Mouse (Mus musculus) limb, embryonic 12.5 days (tissue): ENCODE results near the gene Cwh43. TPM values are rescaled to one million over a fixed set of nuclear protein-coding genes. Genes with fewer than 3 reads are reported as not detected.

Experiments
- ATAC-seq: fragments of 200-750 bp; cut with Nextera tagmentation; 2 replicates; pipeline ENCODE4 v1.8.0; 2017; ENCODE audit warnings: low read depth, moderate TSS enrichment; ENCODE audit not compliant: insufficient number of reproducible peaks, insufficient read depth, low FRiP score, low TSS enrichment
- H3K27ac ChIP-seq: fragments of 300-500 bp; sonication (generic); 2 replicates; pipeline ENCODE4 v1.5.1; 2016; ENCODE audit warnings: mild to moderate bottlenecking, moderate library complexity
- H3K27me3 ChIP-seq: fragments of 300-500 bp; sonication (generic); 2 replicates; pipeline ENCODE4 v1.6.1; 2016; ENCODE audit warnings: mild to moderate bottlenecking, moderate library complexity
- H3K36me3 ChIP-seq: fragments of 300-500 bp; sonication (generic); 2 replicates; pipeline ENCODE4 v1.6.1; 2016; ENCODE audit warnings: mild to moderate bottlenecking, moderate library complexity
- H3K4me1 ChIP-seq: fragments of 300-500 bp; sonication (generic); replicated peaks from 2 replicates; pipeline ENCODE4 v1.6.1; 2016
- H3K4me2 ChIP-seq: fragments of 300-500 bp; sonication (generic); 2 replicates; pipeline ENCODE4 v1.6.1; 2016; ENCODE audit warnings: mild to moderate bottlenecking, moderate library complexity
- H3K4me3 ChIP-seq: fragments of 300-500 bp; sonication (generic); replicated peaks from 2 replicates; pipeline ENCODE4 v1.5.1; 2016; ENCODE audit warnings: mild to moderate bottlenecking
- H3K9ac ChIP-seq: fragments of 300-500 bp; sonication (generic); replicated peaks from 2 replicates; pipeline ENCODE4 v1.6.1; 2016; ENCODE audit warnings: mild to moderate bottlenecking, moderate library complexity
- H3K9me3 ChIP-seq: fragments of 300-500 bp; sonication (generic); 2 replicates; pipeline ENCODE4 v1.6.1; 2016; ENCODE audit warnings: mild to moderate bottlenecking, moderate library complexity
- WGBS: fragments of 180-500 bp; shearing (Covaris S2); methylation state at CpG from one replicate; pipeline ENCODE4 v1.1.7; 2016; 5-methylcytosine and 5-hydroxymethylcytosine counted together
- polyA plus RNA-seq: library from polyadenylated mRNA; unstranded; fragments of >200 nt; fragmentation: Nextera tagmentation; extraction: Ambion mirVana; gene quantifications from 2 replicates; pipeline ENCODE4 v1.2.1, GENCODE M21; 2016

Cwh43 gene
- polyA plus RNA-seq, 1 experiment from 2014 or later: not detected

DNA sequence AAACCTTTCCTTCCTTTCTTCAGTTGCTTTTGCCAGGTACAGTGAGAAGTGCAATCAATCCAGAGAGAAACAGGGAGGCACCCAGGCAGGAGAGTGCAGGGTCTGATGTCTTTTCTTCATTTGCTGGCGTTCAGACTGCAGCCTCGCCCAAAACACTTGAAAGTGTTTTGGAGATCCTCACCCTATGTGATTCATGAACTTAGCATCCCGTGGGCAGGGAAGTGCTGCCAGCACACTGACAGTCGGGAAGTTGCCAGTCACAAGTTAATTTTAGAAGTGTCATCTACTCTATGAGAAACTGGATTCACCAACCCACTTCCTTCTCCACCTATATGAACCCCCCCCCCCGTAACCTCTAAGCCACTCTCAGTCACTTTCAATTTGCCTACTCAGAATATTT, 4.5 kb upstream of the Cwh43 start:
- H3K4me3 ChIP-seq: no peak overlapping the region
- H3K9ac ChIP-seq: no peak overlapping the region
- no peak overlapping the region for H3K27ac ChIP-seq
- H3K36me3 ChIP-seq: no peaks in the 10 kb centered on the region
- H3K9me3 ChIP-seq: no peaks in the 10 kb centered on the region
- no peak overlapping the region for H3K4me2 ChIP-seq
- peaks cover 7% of the 10 kb centered on the region for H3K4me1 ChIP-seq
- ATAC-seq: no peak
- H3K27me3 ChIP-seq: peaks cover 30% of the 10 kb centered on the region
- 76% methylated on average over 5 of the region's 5 CpGs for WGBS

DNA sequence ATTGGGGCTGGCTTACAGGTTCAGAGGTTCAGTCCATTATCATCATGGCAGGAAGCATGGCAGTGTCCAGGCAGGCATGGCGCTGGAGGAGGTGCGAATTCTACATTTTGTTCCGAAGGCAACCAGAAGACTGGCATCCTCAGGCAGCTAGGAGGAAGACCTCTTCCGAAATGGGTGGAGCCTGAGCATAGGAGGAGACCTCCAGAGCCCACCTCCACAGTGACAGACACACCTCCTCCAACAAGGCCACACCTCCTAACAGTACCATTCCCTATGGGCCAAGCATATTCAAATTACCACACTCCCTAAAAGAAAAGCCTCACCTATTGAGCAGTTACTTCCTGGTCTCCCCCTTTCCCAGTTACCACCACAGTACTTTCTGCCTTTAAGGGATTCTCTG, 3.0 kb upstream of the Cwh43 start:
- 83% methylated on average over 4 of the region's 4 CpGs for WGBS
- peaks cover 46% of the 10 kb centered on the region for H3K27me3 ChIP-seq

DNA sequence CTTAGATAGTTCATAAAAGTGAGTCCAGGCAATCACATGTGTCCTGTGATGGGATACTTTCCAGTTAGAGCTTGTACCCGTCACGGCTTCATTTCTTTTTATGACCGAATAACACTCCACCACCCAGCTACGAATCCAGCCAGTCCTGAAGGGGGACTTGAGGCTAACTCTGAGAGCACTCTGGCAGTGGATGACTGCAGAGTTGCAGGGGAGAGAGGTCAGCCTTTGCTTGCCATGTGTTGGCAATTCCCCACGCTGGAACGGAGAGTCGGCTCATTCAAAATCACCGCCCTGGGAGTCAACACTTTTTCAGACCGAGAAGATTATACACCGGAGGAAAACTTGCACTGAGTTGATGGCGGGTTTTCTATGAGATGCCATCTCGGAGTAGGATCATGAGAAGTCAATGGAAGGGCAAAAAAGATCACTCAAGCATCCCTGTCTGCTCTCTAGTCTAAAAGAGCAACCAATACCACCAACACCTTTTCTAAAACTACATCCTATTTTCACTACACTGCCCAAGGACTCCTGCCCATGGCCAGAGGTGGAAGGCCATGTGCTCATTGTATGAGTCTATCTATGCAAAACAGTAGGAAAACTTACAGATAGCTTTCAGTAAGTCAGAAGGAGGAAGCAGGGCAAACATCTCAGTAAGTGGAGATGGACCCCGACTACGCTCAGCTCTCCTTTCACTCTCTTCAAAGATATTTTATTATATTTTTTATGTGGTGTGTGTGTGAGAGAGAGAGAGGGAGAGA, 2.4 kb upstream of the Cwh43 start:
- Histone ChIP-seq H3K27ac (no peak overlapping the region), H3K4me3 (no peak overlapping the region), H3K27me3 (peaks cover 47% of the 10 kb centered on the region), H3K4me1 (peaks cover 14% of the 10 kb centered on the region), H3K9ac (no peak overlapping the region), H3K36me3 (no peaks in the 10 kb centered on the region), H3K4me2 (no peak overlapping the region), H3K9me3 (no peaks in the 10 kb centered on the region)
- no peak for ATAC-seq
- 84% methylated on average over 14 of the region's 14 CpGs for WGBS

More for the DNA sequence above, 3.0 kb upstream of the Cwh43 start:
- no peaks in the 10 kb centered on the region for H3K36me3 ChIP-seq
- no peaks in the 10 kb centered on the region for H3K9me3 ChIP-seq
- H3K27ac ChIP-seq: no peak overlapping the region
- peaks cover 14% of the 10 kb centered on the region for H3K4me1 ChIP-seq
- H3K4me3 ChIP-seq: no peak overlapping the region
- H3K9ac ChIP-seq: no peak overlapping the region
- no peak for ATAC-seq
- no peak overlapping the region for H3K4me2 ChIP-seq

DNA sequence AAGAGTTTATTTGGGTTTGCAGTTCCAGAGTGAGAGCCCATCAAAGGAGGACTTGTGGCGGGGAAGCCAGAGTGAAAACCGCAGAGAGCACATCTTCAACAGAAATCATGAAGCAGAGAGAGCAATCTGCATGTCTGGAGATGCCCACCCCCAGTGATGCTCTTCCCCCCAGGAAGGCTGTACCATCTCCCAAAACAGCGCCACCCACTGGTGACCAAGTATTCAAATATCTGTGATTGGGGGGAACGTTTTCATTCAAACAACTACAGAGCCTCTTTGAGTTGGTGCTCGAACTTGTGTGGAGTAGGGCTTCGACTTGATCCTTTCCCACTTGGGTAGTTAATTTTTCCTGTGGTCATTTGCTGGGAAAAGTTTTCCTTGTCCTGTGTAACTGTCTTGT, 1.1 kb upstream of the Cwh43 start:
- no peak for ATAC-seq
- peaks cover 44% of the 10 kb centered on the region for H3K27me3 ChIP-seq
- H3K9me3 ChIP-seq: no peaks in the 10 kb centered on the region
- H3K4me2 ChIP-seq: no peak overlapping the region
- no peaks in the 10 kb centered on the region for H3K36me3 ChIP-seq
- H3K9ac ChIP-seq: no peak overlapping the region
- H3K4me1 ChIP-seq: peaks cover 14% of the 10 kb centered on the region
- H3K4me3 ChIP-seq: no peak overlapping the region
- WGBS: 83% methylated on average over 6 of the region's 6 CpGs
- H3K27ac ChIP-seq: no peak overlapping the region

DNA sequence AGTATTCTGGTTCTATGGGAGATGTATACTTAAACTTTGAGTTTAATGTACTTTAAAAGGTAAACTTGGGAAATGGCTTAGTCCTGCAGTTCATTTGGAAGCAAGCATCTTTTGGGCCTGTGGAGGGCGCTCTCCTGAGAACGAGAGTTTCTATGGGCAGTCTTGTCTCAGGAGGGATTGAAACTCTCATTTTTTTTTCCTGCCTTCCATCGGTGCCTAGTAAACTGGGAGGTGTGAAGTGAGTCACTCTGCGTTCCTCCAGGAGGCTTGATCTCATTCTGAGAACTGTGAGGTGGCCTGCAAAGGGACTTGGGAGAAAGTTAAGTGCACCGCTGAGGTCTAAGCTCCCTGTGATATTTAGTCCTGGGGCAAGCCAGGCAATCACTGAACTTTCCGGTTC, 986 bp downstream of the Cwh43 start:
- no peak overlapping the region for H3K4me3 ChIP-seq
- H3K9ac ChIP-seq: no peak overlapping the region
- no peak overlapping the region for H3K4me2 ChIP-seq
- 24% methylated on average over 6 of the region's 6 CpGs for WGBS
- no peaks in the 10 kb centered on the region for H3K9me3 ChIP-seq
- H3K36me3 ChIP-seq: no peaks in the 10 kb centered on the region
- H3K27me3 ChIP-seq: peaks cover 44% of the 10 kb centered on the region
- H3K4me1 ChIP-seq: peaks cover 14% of the 10 kb centered on the region
- H3K27ac ChIP-seq: no peak overlapping the region
- ATAC-seq: no peak

DNA sequence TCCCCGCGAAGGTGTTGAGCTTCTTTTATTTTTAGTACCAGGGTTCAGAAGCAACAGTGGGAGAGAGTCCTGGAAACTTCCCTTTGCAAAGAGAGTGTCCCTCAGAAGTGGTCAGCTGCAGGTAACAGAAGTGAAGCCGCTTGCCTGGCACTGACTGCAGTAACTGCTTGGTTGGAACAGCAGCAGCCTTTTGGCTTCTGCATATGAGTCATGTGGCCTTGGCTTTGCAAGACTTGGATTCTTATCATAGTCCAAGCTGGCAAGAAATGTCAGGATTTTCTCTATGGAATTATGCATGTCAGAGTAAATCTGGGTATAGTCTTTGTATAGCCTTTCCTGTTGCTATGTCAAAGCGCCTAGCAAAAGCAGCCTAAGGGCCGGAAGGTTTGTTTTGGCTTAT, 4.1 kb downstream of the Cwh43 start:
- Histone ChIP-seq H3K4me2 (no peak overlapping the region), H3K27ac (no peak overlapping the region), H3K27me3 (peaks cover 30% of the 10 kb centered on the region), H3K9me3 (no peaks in the 10 kb centered on the region), H3K4me1 (peaks cover 14% of the 10 kb centered on the region), H3K4me3 (no peak overlapping the region), H3K9ac (no peak overlapping the region), H3K36me3 (no peaks in the 10 kb centered on the region)
- WGBS: 79% methylated on average over 5 of the region's 5 CpGs
- no peak for ATAC-seq

DNA sequence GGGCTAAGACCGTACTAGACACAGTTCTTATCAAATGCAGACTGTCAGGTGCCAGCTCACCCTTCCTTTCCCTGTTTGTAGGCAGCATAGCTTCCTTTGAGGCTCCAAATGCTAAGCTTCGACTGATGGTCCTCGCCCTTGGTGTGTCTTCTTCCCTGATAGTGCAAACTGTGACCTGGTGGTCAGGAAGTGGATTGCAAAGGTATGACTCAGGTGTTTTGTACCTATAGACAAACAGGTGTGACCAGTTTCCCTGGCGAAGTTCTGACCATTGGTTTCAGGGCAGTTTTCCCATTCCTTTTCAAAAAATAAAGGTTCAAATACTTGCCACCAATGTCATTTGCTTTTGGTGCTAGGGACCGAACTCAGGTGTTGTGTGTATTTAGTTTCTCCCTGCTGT, 5.9 kb downstream of the Cwh43 start:
- Histone ChIP-seq H3K27me3 (peaks cover 13% of the 10 kb centered on the region), H3K36me3 (no peaks in the 10 kb centered on the region), H3K27ac (no peak overlapping the region), H3K4me3 (no peak overlapping the region), H3K4me2 (no peak overlapping the region), H3K9ac (no peak overlapping the region), H3K4me1 (0 out of 2 replicates have a peak, but pooled peaks cover 3% of the 10 kb centered on the region), H3K9me3 (no peaks in the 10 kb centered on the region)
- 84% methylated on average over 5 of the region's 5 CpGs for WGBS
- ATAC-seq: no peak

DNA sequence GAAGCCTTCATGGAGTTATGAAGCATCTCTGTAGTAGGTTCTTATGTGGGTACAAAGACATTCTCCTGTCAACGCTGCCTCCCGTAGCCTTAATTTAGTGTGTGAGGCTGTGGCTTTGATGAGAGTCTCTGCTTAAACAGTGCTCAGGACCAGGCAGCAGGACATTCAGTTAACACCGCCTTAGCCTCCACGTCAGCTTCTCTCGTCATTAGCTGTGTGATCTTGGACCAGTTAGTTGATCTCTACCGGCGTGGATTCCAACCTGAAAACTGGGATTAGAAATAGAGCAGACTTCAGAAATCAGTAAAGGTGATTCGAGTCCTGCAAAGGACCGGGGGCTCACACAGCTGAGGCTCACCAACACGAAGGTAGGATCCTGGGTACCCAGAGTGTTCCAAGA, 8.3 kb downstream of the Cwh43 start:
- H3K27me3 ChIP-seq: no peaks in the 10 kb centered on the region
- no peak for ATAC-seq
- H3K4me3 ChIP-seq: no peak overlapping the region
- H3K4me2 ChIP-seq: no peak overlapping the region
- no peaks in the 10 kb centered on the region for H3K9me3 ChIP-seq
- no peak overlapping the region for H3K27ac ChIP-seq
- no peaks in the 10 kb centered on the region for H3K36me3 ChIP-seq
- 76% methylated on average over 10 of the region's 10 CpGs for WGBS
- H3K9ac ChIP-seq: no peak overlapping the region
- H3K4me1 ChIP-seq: no peaks in the 10 kb centered on the region

DNA sequence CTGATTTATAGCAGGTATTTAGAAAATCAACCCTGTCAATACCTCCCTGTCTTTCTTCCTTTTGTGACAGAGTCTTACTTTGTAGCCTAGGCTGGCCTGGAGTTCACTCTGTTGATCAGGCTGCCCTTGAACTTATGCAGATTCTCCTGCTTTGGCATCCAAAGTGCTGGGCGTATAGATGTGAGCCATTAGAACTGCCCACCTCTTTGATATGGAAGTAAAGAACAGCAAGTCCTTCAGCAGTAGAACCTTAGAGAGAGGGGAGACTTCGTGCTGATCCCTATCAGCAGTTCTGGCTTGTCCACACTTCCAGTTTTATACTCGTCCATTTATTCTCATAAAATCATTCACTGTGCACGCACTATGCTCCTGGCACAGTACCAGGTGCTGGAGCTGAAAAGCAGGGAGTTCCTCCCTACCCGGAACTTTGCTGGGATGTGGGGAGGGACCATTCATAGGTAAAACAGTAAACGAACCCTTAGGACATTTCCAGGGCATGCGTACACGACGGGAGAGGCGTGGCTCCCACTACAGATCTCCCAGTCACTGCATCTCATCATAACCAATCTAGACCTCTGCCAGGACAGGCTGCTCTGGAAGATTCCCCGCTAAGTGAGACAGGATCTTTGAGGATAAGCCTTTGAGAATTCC, 13.3 kb downstream of the Cwh43 start:
- no peaks in the 10 kb centered on the region for H3K4me1 ChIP-seq
- H3K9ac ChIP-seq: no peak overlapping the region
- WGBS: 61% methylated on average over 11 of the region's 11 CpGs
- ATAC-seq: no peak
- H3K4me3 ChIP-seq: no peak overlapping the region
- H3K36me3 ChIP-seq: no peaks in the 10 kb centered on the region
- no peaks in the 10 kb centered on the region for H3K27me3 ChIP-seq
- no peak overlapping the region for H3K4me2 ChIP-seq
- no peak overlapping the region for H3K27ac ChIP-seq
- no peaks in the 10 kb centered on the region for H3K9me3 ChIP-seq

DNA sequence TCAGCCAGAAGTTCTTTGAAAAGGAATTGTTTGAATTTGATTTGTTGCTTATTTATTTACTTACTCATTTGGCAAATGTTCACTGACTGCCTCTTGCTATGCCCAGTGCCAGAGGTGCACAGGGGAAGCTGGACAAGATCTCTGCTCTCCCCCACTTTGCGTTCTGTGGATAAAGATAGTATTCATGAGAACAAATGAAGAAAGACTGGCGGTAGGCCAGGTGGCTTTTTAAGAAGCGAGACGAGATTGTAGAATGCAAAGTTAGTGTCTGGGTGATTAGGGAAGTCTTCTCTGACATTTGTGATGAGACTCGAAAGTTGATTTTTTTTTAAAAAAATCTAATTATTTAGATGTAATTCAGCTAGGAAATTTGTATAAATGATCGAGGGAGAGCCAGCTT, 20.9 kb downstream of the Cwh43 start:
- ATAC-seq: no peak
- WGBS: 88% methylated on average over 6 of the region's 6 CpGs

DNA sequence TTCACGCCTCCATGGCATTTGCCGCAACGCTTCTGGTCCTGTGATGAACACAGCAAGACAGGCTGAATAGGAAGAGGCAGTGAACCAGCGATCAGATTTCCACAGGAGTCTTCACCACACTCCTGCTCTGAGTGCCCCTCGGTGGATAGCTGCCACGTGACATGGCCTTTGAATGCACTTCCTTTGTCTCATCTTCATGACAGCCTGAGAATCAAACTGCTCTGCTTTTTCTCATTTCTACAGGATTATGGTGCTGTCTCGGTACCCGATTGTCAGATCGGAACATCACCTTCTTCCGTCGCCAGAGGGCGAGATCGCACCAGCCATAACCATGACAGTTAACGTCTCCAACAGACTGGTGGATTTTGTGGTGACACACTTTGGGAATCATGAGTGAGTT, 25.7 kb downstream of the Cwh43 start:
- Histone ChIP-seq H3K4me3 (no peak overlapping the region), H3K27ac (no peak overlapping the region), H3K27me3 (no peaks in the 10 kb centered on the region; the same call in 1 of the 2 replicates), H3K36me3 (no peaks in the 10 kb centered on the region), H3K9ac (no peak overlapping the region), H3K4me1 (no peaks in the 10 kb centered on the region), H3K9me3 (no peaks in the 10 kb centered on the region), H3K4me2 (peak overlapping the region; percentile 9; the same call in 1 of the 2 replicates)
- no peak for ATAC-seq
- 25% methylated on average over 14 of the region's 14 CpGs for WGBS

More for the DNA sequence above, 20.9 kb downstream of the Cwh43 start:
- no peaks in the 10 kb centered on the region for H3K9me3 ChIP-seq
- no peaks in the 10 kb centered on the region for H3K36me3 ChIP-seq
- H3K4me3 ChIP-seq: no peak overlapping the region
- no peak overlapping the region for H3K4me2 ChIP-seq
- H3K27ac ChIP-seq: no peak overlapping the region
- H3K9ac ChIP-seq: no peak overlapping the region
- no peaks in the 10 kb centered on the region; the same call in 1 of the 2 replicates for H3K27me3 ChIP-seq
- H3K4me1 ChIP-seq: no peaks in the 10 kb centered on the region
